Mouse (Mus musculus) bone marrow macrophage, adult 2 months (primary cell): ENCODE data around the gene Klf17.

Source experiments
- CTCF ChIP-seq: IDR thresholded peaks from 2 replicates; pipeline ENCODE4 v1.5.1; 2012; ENCODE audit warnings: low read depth, mild to moderate bottlenecking, low read length, moderate library complexity
- POLR2A ChIP-seq: IDR thresholded peaks from 2 replicates; pipeline ENCODE4 v1.6.1; 2012; ENCODE audit warnings: mild to moderate bottlenecking, low read depth, low read length, borderline replicate concordance

GRCm38 (mm10) chr4:117786963-117787362 is 21.5 kb upstream of the Klf17 start:
- TF ChIP-seq CTCF (no peak), POLR2A (no peak)
